Mouse (Mus musculus): ENCODE data around the gene Smo. TPM values are rescaled to one million over a fixed set of nuclear protein-coding genes. Genes with fewer than 3 reads are reported as not detected.

The Smo gene
- polyA plus RNA-seq, 1 experiment from 2014 or later, result 72.8 TPM

GRCm38 (mm10) chr6:29716624-29717365 lies 18.5 kb upstream of the Smo start:
- ATAC-seq (replicated peaks; ENCODE audit: low FRiP score) (no peak), DNase-seq (ENCODE audit: low spot score) (no peak)
- H3K27me3 ChIP-seq (ENCODE audit: control insufficient read depth, insufficient read depth, low read length), result no peaks in the 10 kb centered on the region
- H3K27ac ChIP-seq (ENCODE audit: low read depth, low read length), result no peak overlapping the region
- H3K9ac ChIP-seq (ENCODE audit: low read length), result no peak overlapping the region
- no peaks in the 10 kb centered on the region for H3K36me3 ChIP-seq (ENCODE audit: control insufficient read depth, insufficient read depth, low read length)
- H3K4me2 ChIP-seq (ENCODE audit: low read depth, low read length, severe bottlenecking), result no peak overlapping the region
- no peaks in the 10 kb centered on the region for H3K9me3 ChIP-seq (ENCODE audit: control insufficient read depth, low read length)
- H3K4me3 ChIP-seq (ENCODE audit: low read depth, low read length), result no peak overlapping the region
- 82% methylated on average over 10 of the region's 10 CpGs for WGBS
- peaks cover 10% of the 10 kb centered on the region for H3K4me1 ChIP-seq (replicated peaks; ENCODE audit: control insufficient read depth, insufficient read depth, low read length)

GRCm38 (mm10) chr6:29717541-29717940 lies 17.8 kb upstream of the Smo start:
- no peak overlapping the region for H3K27ac ChIP-seq (ENCODE audit: low read depth, low read length)

DNA sequence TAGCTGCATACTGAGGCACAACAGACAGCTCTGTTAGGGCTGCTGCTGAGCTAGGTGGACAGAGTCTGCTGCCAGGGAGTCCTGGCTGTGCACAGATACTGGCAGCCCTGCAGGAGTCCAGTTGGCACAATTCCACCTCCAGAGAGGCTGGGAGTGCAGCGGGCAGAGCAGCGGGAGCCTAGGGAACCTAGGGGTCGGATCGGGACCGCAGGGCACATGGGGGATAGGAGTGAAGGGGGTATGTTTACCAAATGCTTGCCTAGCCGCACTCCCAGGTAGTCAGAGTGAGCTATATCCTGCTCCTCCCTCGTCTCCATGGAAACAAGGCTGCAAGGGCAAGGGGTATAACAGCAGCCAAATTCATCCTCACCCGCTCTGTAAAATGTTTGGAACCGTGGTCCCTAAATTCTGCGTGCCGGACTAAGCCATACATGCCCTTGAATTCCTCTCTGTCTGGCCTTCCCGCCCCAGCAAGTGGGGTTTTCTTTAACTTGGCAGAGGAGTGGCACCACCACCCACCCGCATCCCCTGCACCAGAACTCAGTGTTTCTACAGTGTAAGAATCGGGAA lies 17.3 kb upstream of the Smo start:
- DNase-seq (ENCODE audit: low spot score) (no peak), ATAC-seq (replicated peaks; ENCODE audit: low FRiP score) (0 out of 2 replicates have a peak, but pooled peaks have one; percentile 30)
- Histone ChIP-seq H3K36me3 (ENCODE audit: control insufficient read depth, insufficient read depth, low read length) (no peaks in the 10 kb centered on the region), H3K27ac (ENCODE audit: low read depth, low read length) (no peak overlapping the region), H3K4me2 (ENCODE audit: low read depth, low read length, severe bottlenecking) (peak overlapping the region; percentile 8; the same call in 1 of the 2 replicates), H3K27me3 (ENCODE audit: control insufficient read depth, insufficient read depth, low read length) (no peaks in the 10 kb centered on the region), H3K9ac (ENCODE audit: low read length) (no peak overlapping the region), H3K9me3 (ENCODE audit: control insufficient read depth, low read length) (no peaks in the 10 kb centered on the region), H3K4me3 (ENCODE audit: low read depth, low read length) (no peak overlapping the region), H3K4me1 (replicated peaks; ENCODE audit: control insufficient read depth, insufficient read depth, low read length) (peaks cover 10% of the 10 kb centered on the region)
- 21% methylated on average over 14 of the region's 14 CpGs for whole genome bisulfite sequencing

More at GRCm38 (mm10) chr6:29717541-29717940, 17.8 kb upstream of the Smo start:
- peaks cover 10% of the 10 kb centered on the region for H3K4me1 ChIP-seq (replicated peaks; ENCODE audit: control insufficient read depth, insufficient read depth, low read length)
- no peaks in the 10 kb centered on the region for H3K36me3 ChIP-seq (ENCODE audit: control insufficient read depth, insufficient read depth, low read length)
- no peaks in the 10 kb centered on the region for H3K9me3 ChIP-seq (ENCODE audit: control insufficient read depth, low read length)
- H3K4me2 ChIP-seq (ENCODE audit: low read depth, low read length, severe bottlenecking), result no peak overlapping the region
- DNase-seq (ENCODE audit: low spot score) (no peak), ATAC-seq (replicated peaks; ENCODE audit: low FRiP score) (no peak)
- H3K9ac ChIP-seq (ENCODE audit: low read length), result no peak overlapping the region
- WGBS, result 55% methylated on average over 10 of the region's 10 CpGs
- H3K4me3 ChIP-seq (ENCODE audit: low read depth, low read length), result no peak overlapping the region
- no peaks in the 10 kb centered on the region for H3K27me3 ChIP-seq (ENCODE audit: control insufficient read depth, insufficient read depth, low read length)

DNA sequence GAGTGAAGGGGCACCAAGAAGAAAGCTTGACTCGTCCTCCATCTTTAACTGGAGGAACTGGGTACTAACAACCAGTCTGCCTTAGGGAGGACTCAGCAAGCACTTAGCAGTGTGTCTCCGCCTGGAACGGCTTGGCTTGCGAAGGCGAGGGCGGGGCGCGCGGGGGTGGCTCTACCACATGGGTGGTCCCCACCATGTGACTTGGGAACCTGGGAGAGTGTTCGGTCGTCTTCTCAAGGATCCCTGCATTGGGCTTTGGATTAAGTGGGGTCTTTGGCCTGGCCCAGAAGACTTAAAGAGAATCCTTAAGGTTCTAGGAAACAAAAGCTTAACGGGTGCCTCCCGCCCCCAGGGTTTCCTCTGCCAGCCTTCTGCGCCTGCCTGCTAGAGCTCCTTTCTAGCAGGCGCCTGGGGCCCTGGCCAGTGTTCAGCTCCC lies 16.4 kb upstream of the Smo start:
- no peak overlapping the region for H3K27ac ChIP-seq (ENCODE audit: low read depth, low read length)
- WGBS, result 3% methylated on average over 15 of the region's 15 CpGs
- H3K9me3 ChIP-seq (ENCODE audit: control insufficient read depth, low read length), result no peaks in the 10 kb centered on the region

DNA sequence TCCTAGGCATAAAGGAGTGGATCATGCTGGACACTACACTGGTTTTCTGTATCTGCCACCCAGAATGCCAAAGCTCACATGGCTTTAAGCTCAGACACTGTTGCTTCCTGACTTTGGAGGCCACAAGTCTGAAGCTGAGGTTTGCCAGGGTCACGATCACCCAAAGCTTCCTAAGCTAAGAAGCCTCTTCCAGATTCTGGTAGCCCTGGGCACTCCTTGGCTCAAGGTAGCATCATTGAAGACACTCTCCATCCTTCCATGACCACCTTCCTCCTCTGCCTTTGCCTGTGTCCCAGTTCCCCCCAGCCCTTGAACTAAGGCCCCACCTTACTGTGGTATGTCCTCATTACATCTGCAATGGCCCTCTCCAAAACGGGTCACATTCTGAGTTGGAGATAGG lies 13.4 kb upstream of the Smo start:
- no peaks in the 10 kb centered on the region for H3K27me3 ChIP-seq (ENCODE audit: control insufficient read depth, insufficient read depth, low read length)
- H3K36me3 ChIP-seq (ENCODE audit: control insufficient read depth, insufficient read depth, low read length), result no peaks in the 10 kb centered on the region
- peaks cover 12% of the 10 kb centered on the region for H3K4me1 ChIP-seq (replicated peaks; ENCODE audit: control insufficient read depth, insufficient read depth, low read length)
- ATAC-seq (replicated peaks; ENCODE audit: low FRiP score), result no peak
- H3K27ac ChIP-seq (ENCODE audit: low read depth, low read length), result no peak overlapping the region
- DNase-seq (ENCODE audit: low spot score), result no peak
- no peak overlapping the region for H3K4me2 ChIP-seq (ENCODE audit: low read depth, low read length, severe bottlenecking)
- no peak overlapping the region for H3K9ac ChIP-seq (ENCODE audit: low read length)
- 76% methylated on average over 2 of the region's 2 CpGs for WGBS
- no peaks in the 10 kb centered on the region for H3K9me3 ChIP-seq (ENCODE audit: control insufficient read depth, low read length)
- H3K4me3 ChIP-seq (ENCODE audit: low read depth, low read length), result no peak overlapping the region

More for the DNA sequence above, 16.4 kb upstream of the Smo start:
- Histone ChIP-seq H3K9ac (ENCODE audit: low read length) (peak overlapping the region; percentile 13), H3K4me1 (replicated peaks; ENCODE audit: control insufficient read depth, insufficient read depth, low read length) (peaks cover 12% of the 10 kb centered on the region), H3K4me3 (ENCODE audit: low read depth, low read length) (peak overlapping the region; percentile 21), H3K27me3 (ENCODE audit: control insufficient read depth, insufficient read depth, low read length) (no peaks in the 10 kb centered on the region), H3K4me2 (ENCODE audit: low read depth, low read length, severe bottlenecking) (peak overlapping the region; percentile 40), H3K36me3 (ENCODE audit: control insufficient read depth, insufficient read depth, low read length) (no peaks in the 10 kb centered on the region)
- peak; percentile 81 for DNase-seq (ENCODE audit: low spot score)
- ATAC-seq (replicated peaks; ENCODE audit: low FRiP score), result peak; percentile 65

- no peaks in the 10 kb centered on the region for H3K9me3 ChIP-seq (ENCODE audit: control insufficient read depth, low read length)
- no peak overlapping the region for H3K4me2 ChIP-seq (ENCODE audit: low read depth, low read length, severe bottlenecking)
- H3K27me3 ChIP-seq (ENCODE audit: control insufficient read depth, insufficient read depth, low read length), result no peaks in the 10 kb centered on the region
- no peak overlapping the region for H3K9ac ChIP-seq (ENCODE audit: low read length)
- no peak overlapping the region for H3K4me3 ChIP-seq (ENCODE audit: low read depth, low read length)
- ATAC-seq (replicated peaks; ENCODE audit: low FRiP score), result no peak
- no peak for DNase-seq (ENCODE audit: low spot score)
- 87% methylated on average over 1 of the region's 1 CpGs for WGBS
- no peak overlapping the region for H3K27ac ChIP-seq (ENCODE audit: low read depth, low read length)
- H3K4me1 ChIP-seq (replicated peaks; ENCODE audit: control insufficient read depth, insufficient read depth, low read length), result 0 out of 2 replicates have a peak, but pooled peaks cover 2% of the 10 kb centered on the region
- H3K36me3 ChIP-seq (ENCODE audit: control insufficient read depth, insufficient read depth, low read length), result no peaks in the 10 kb centered on the region
Measured at GRCm38 (mm10) chr6:29726576-29727200, 8.6 kb upstream of the Smo start.

- 85% methylated on average over 3 of the region's 3 CpGs for WGBS
- no peaks in the 10 kb centered on the region for H3K36me3 ChIP-seq (ENCODE audit: control insufficient read depth, insufficient read depth, low read length)
- no peak for DNase-seq (ENCODE audit: low spot score)
Measured at GRCm38 (mm10) chr6:29728035-29728434, 7.3 kb upstream of the Smo start.

DNA sequence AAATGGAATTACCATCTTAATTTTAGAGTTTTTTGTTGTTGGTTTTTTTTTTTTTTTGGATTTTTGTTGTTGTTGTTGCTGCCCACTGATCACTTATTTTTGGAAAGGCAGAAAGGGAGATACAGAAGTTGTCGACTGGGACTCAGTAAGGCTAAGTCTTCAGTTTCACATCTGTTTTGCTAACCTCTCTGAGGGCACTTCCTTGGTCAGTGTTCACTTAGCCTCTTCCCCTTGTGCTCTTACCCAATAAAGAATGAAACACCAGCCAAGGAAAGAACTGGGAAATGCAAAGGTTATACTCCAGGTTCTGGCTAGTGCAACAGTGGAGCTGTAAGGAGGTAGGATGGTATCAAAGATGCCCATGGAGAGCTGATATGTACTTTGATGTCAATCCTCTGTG lies 5.8 kb upstream of the Smo start:
- H3K9ac ChIP-seq (ENCODE audit: low read length), result no peak overlapping the region
- DNase-seq (ENCODE audit: low spot score) (no peak), ATAC-seq (replicated peaks; ENCODE audit: low FRiP score) (no peak)
- H3K4me1 ChIP-seq (replicated peaks; ENCODE audit: control insufficient read depth, insufficient read depth, low read length), result no peaks in the 10 kb centered on the region
- no peaks in the 10 kb centered on the region for H3K27me3 ChIP-seq (ENCODE audit: control insufficient read depth, insufficient read depth, low read length)
- H3K9me3 ChIP-seq (ENCODE audit: control insufficient read depth, low read length), result no peaks in the 10 kb centered on the region
- no peak overlapping the region for H3K27ac ChIP-seq (ENCODE audit: low read depth, low read length)
- H3K4me3 ChIP-seq (ENCODE audit: low read depth, low read length), result no peak overlapping the region
- 86% methylated on average over 1 of the region's 1 CpGs for WGBS
- no peak overlapping the region for H3K4me2 ChIP-seq (ENCODE audit: low read depth, low read length, severe bottlenecking)
- no peaks in the 10 kb centered on the region for H3K36me3 ChIP-seq (ENCODE audit: control insufficient read depth, insufficient read depth, low read length)

More at GRCm38 (mm10) chr6:29728035-29728434, 7.3 kb upstream of the Smo start:
- Histone ChIP-seq H3K4me1 (replicated peaks; ENCODE audit: control insufficient read depth, insufficient read depth, low read length) (0 out of 2 replicates have a peak, but pooled peaks cover 2% of the 10 kb centered on the region), H3K4me3 (ENCODE audit: low read depth, low read length) (no peak overlapping the region), H3K27me3 (ENCODE audit: control insufficient read depth, insufficient read depth, low read length) (no peaks in the 10 kb centered on the region), H3K4me2 (ENCODE audit: low read depth, low read length, severe bottlenecking) (no peak overlapping the region), H3K9me3 (ENCODE audit: control insufficient read depth, low read length) (no peaks in the 10 kb centered on the region), H3K27ac (ENCODE audit: low read depth, low read length) (no peak overlapping the region), H3K9ac (ENCODE audit: low read length) (no peak overlapping the region)
- no peak for ATAC-seq (replicated peaks; ENCODE audit: low FRiP score)

Measured in forebrain, embryonic 11.5 days (tissue).